Mouse (Mus musculus) layer of hippocampus, adult 11-12 months (tissue): ENCODE measurements around the gene B4galt1.

ENCODE experiments used
- DNase-seq: peaks from one replicate; pipeline ENCODE4 v3.0.0; 2022; ENCODE audit warnings: low spot score

Gene B4galt1

DNA sequence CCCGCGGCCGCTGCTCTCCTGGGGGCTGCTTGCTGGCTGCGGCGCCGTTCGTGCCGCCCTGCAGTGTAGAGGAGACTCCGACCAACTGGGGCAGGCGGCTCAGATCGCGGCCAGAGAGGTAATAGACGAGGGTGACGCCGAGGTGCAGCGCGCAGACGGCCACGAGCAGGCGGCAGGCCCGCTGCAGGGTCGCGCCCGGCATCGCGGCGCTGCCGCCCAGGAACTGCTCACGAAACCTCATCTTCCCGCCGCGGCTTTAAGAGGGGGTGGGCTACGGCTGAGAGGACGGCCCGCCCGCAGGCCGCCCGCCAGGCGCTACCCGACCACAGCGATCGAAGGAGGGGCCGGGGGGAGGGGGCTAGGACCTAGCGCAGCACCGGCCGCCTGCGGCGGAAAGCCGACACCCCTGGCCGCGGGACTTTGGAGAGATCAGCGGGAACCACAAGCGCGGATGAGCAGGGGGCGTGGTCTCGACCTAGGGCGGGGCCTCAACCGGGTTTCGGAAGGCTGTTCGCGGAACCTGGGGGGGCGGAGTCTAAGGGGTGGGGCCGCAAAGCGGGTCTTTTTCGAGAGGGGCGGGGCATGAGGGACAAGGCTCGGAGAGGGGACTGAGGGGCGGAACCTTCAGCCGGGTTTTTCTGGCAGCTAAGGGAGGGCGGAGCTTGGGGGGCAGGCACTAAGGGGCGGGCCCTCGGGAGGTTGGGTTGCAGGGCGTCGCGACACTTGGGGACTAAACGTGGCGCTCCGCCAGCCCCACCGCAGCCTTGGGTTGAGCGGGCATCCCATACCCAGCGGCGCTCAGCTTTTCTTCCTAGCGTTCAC, at the start of gene B4galt1:
Gene B4galt1 (minus strand): TSS at position 441 of the 822 bp plus-strand sequence.
- DNase-seq: peak; percentile 93

GRCm38 (mm10) chr4:40900612-40901011, 46.8 kb upstream of the B4galt1 start:
- no peak for DNase-seq

- no peak for DNase-seq
Observed at GRCm38 (mm10) chr4:40900071-40900470, 46.3 kb upstream of the B4galt1 start.

GRCm38 (mm10) chr4:40899264-40899663, 45.5 kb upstream of the B4galt1 start:
- no peak for DNase-seq

DNA sequence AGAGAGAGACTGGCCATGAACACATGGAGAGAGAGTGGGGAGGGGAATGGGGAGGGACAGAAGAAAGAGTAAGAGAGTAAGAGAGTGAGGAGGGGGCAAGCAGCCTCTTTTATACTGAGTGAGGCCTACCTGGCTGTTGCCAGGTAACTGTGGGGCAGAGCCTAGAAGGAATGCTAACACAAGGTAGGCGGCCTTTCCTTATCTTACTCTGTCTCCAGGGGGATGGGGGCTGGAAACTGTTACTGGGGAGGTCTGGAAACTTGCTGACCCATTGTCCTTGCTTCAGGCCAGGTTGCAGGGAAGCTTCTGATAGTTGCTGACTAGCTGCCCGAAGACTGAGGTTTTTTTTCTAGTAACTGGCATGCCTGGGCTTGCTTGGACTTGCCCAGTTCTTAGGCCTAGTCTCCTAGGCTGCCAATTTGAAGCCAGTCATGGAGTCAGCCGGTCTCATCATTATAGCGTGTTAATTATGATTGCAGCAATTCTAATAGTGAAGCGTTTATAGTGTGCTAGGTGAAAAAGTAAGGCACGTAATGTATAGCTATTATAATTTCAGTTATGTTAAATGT, 44.8 kb upstream of the B4galt1 start:
- DNase-seq: no peak

DNA sequence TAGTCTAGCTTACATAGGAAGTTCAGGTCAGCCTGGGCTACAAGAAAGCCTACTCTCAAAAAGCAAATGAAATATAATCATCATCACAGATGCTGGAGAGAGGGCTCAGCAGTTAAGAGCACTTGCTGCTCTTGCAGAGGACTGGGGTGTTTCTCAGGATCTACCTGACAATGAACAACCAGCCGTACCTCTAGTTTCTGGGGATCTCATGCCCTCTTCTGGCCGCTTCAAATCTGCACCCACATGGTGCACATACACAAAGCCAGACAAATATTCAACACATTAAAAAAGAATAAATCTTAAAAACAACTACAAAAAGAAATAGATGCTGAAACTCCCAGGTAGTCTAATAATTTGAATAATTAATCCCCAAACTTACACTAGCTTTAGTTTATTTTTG, 41.8 kb upstream of the B4galt1 start:
- DNase-seq: no peak

- DNase-seq: no peak
Observed at GRCm38 (mm10) chr4:40895118-40895517, 41.3 kb upstream of the B4galt1 start.

- no peak for DNase-seq
Observed at GRCm38 (mm10) chr4:40891206-40891605, 37.4 kb upstream of the B4galt1 start.

DNA sequence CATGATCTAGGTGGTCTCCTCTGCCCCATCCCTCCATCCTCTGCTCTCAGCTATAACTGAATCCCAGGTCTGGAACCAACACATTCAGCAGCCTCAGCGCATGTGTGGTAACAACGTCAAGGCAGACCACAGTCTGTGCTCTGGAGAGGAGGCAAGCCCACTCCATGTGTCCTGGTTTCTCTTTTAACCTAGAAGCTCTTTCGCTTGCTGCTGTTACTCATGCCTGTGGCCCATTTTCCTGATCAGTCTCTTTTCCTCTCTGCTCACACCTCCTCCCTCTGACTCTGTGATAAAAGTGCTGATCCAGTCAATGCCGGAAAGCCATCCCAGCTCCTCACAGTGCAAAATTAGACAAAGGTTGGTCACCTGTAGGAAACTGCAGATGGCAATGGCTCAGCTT, 36.2 kb upstream of the B4galt1 start:
- no peak for DNase-seq

DNA sequence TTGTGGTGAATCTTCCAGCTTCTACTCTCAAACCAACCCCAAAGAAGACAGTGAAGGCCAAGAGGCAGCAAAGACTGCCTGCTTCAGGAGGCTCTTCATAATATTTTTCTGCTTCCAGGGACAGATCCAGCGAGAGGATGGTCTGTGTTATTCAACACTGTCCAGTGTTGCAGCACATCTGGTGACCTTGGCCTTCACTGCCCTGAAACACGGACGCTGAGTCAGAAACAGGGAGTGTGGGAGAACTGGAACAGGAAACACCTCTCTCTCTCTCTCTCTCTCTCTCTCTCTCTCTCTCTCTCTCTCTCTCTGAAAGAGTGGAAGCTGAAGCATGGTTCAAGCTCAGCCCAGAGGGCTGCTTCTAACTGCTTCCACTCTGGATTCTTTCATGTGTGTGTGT, 35.4 kb upstream of the B4galt1 start:
- no peak for DNase-seq

GRCm38 (mm10) chr4:40888839-40889238, 35.0 kb upstream of the B4galt1 start:
- DNase-seq: no peak

DNA sequence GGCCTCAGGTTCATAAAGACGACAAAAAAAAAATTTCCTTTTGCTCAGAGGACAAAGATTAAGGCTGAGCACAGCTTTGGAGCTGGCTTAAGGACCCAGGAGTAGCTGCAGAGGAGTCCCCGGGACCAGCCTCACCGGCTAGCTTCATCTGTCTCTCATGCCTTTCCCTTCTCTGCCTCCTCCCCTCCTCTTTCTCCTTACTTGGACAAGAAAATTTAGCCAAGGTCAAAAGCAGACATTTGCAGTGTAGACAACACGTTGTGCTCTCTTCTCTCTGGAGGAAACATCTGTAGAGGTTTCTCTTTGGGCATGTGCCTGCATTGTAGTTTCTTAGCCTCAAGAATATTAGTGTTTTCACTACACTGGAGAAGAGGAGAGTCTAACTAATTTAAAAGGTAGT, 32.1 kb upstream of the B4galt1 start:
- no peak for DNase-seq

DNA sequence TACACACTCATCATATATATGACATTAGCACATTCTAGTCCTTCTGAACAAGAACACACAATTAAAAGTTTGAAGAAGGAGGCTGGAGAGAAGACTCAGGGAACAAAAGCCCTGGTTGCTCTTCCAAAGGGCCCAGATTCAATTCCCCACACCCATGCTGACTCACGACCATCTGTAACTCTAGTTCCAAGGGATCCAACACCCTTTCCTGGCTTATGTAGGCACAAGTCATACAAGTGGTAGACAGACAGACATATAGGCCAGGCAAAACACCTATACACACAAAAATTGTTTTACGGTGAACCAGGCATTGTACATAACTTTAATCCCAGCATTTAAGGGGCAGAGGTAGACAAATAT, 31.3 kb upstream of the B4galt1 start:
- peak; percentile 34 for DNase-seq

- DNase-seq: no peak
Observed at GRCm38 (mm10) chr4:40884282-40885165, 30.7 kb upstream of the B4galt1 start.

DNA sequence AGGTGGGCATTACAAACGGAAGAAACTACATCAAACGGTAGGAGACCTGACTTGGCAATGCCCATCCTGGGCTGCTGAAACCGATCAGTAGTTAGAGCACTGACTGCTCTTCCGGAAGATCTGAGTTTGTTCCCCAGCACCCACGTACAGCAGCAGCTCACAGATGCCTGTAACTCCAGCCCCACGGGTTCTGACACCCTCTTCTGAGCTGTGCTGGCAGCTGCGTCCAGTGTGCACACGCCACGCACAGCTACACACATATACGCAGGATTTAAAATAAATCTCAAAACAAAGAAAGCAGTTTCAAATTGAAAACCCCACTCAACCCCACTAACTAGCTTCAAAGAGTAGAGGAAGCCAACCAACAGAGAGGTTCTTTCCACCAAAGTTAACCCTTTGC, 29.4 kb upstream of the B4galt1 start:
- no peak for DNase-seq

DNA sequence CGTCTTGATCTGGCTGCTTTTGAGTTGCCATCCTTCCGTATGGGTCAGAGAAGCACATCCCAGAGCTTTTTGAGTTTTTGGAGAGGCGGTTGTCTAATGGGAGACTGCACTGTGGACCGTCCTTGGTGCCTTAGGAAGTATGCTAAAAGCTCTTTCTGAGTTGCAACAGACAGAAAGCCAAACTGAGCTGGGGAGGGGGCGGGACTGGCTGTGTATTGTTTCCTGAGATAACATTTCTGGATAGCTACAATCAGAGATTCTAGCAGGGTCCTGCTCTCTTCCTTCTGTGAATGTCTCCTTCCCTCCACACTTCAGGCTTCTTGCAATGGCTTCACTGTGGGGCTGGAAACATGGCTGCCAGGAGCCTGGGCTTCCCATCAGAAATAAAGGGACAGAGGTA, 23.7 kb upstream of the B4galt1 start:
- no peak for DNase-seq

DNA sequence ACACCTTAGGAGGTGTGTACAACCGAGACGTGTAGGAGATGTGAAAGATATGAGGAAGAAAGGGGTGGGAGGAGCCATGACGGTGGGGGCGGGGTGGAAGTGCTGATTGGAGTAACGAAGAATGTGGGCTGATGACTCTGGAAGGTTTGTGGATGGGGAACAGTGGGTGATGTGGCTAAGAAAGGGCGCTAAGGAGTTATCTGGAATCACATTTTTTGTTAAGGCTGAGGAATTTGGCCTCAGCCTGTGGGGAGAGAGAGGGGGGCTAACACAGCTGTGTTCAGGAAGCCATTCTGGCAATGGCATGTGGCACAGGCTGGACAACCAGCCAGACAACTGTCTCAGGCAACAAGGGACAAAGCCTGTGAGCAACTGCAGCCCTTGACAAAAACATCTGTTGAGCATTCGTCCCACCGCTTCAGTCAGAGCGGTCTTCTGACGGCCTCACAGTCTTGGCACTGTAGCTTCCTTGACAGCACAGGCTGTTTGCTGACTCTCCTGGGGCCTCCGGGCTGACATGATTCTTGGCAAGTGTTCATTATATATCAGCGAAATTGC, 23.1 kb upstream of the B4galt1 start:
- DNase-seq: no peak

DNA sequence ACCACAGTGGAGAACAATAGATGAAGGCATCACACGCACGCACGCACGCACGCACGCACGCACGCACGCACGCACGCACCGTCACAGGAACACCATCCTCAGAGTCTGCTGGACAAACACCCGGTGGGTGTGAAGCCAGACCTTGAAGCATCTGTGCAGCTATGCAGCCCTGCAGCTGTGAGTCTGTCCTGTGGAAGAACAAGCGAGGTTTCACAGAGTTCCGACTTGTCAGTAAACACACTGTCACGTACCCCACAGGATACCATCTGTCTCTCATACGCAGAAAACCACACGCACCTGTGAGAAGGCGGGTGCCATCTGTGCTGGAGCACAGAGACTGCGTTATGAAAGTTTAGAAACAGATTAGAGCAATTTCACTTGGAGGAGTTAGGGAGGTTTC, 22.0 kb upstream of the B4galt1 start:
- DNase-seq: peak; percentile 89

DNA sequence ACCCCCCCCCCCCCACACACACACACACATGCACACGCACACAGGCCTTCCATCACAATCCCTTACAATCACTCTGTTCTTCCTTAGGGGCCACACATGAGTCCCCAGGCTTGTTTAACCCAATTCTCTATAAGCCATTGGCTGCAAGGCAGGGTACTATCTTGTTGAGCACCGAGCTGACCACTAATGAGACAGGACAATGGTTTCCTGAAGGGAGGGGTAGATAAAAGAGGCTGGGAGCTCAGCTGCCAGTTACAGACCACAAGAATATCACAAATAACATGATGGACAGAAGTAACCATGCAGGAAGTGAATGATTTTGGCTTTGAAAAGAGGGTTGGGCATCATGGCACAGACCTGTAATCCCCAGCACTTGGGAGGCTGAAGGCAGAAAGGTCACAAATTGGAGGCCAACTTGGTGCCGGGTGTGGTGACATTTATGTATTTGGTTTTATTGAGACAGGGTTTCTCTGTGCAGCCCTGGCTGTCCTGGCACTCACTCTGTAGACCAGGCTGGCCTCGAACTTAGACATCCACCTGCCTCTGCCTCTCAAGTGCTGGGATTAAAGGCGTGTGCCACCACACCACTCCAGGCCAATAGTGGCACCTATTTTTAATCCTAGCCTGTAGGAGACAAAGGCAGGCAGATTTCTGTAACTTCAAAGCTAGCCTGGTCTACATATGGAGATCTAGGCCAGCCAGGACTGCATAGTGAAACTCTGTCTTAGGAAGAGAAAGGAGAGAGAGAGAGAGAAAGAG, 21.2 kb upstream of the B4galt1 start:
- DNase-seq: no peak

- no peak for DNase-seq
Observed at GRCm38 (mm10) chr4:40874151-40874600, 20.4 kb upstream of the B4galt1 start.

DNA sequence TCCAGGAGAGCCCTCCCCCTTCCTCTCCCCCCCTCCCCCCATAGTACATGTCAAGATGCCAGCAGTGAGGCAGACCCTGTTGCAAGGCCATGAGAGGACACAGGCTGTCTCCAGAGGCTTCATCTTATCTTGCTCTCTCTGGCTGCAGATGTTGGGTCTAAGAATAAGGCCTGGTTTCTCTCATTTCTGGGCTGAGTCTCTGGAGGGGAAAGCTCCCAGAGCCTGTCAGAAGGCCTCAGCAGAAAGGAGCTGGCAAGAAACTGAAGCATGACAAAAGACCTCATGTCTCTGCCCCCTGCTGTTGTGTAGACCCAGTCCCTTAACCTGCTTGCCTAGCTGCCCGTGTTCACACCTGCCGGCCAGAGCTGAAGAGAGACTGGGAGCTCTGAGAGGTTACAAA, 19.5 kb upstream of the B4galt1 start:
- no peak for DNase-seq

GRCm38 (mm10) chr4:40872129-40872528, 18.3 kb upstream of the B4galt1 start:
- no peak for DNase-seq
